Mouse (Mus musculus): Measurements from ENCODE around the gene Myo1b. TPM values are rescaled to one million over a fixed set of nuclear protein-coding genes. Genes with fewer than 3 reads are reported as not detected.

Myo1b gene
- total RNA-seq, 4 experiments from 2014 or later = 4.5 to 11.0 (median 6.0) TPM

DNA sequence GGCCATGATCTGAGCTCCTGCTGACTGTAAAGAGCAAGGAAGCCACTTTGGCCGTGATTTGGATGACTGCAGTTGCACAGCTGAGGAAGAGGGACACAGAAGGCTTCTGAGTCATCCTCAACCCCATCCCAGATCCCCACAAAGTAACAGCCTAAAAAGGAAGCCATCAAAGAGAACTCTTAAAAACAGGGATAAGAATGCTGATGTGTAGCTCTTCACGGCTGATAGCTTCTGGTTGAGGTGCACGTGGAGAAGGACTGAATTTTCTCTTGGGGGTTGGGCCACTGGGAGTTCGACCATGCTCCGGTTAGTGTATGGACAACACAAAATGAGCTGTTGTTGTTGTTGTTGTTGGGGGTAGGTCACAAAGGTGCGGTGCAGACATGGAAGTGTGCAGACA is 181.2 kb downstream of the Myo1b start:
- no peak for DNase-seq (ENCODE audit: low spot score in 2 of 2)

DNA sequence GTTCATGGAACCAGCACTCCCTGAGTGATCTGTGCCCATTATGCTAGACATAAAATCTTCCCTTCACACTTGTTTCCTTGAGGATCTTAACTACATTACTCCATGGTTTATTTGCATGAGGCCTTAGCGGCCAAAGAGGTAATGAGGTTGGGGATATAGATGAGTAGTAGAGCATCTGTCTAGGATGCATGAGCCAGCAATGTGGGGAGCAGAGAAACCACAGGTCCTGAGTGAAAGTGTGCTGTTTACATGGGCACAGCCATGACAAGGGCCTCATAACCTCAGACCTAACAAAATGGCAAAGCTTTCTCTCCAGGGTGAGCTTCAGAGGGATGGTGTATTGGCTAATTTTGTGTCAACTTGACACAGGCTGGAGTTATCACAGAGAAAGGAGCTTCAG is 186.5 kb downstream of the Myo1b start:
- no peak for DNase-seq (ENCODE audit: low spot score in 2 of 2)

DNA sequence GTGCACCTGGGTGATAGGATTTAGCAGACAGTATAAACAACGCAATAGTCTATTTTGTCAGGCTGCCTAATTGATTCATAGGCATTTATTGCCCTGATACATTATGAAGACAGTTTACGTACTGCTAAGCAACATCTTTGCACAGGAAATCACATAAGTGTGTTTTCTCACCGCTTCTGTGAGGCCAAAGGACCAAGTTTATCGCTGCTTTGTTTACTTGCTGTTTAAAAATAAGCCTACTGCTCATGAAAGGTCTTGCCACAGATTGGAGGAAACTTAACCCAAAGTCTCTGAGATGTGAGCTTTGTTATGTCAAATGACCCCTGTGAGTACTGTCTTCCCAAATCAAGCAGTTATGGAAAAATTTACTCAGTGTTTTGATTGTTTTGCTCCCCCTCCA is 187.1 kb downstream of the Myo1b start:
- no peak for DNase-seq (ENCODE audit: low spot score in 2 of 2)

DNA sequence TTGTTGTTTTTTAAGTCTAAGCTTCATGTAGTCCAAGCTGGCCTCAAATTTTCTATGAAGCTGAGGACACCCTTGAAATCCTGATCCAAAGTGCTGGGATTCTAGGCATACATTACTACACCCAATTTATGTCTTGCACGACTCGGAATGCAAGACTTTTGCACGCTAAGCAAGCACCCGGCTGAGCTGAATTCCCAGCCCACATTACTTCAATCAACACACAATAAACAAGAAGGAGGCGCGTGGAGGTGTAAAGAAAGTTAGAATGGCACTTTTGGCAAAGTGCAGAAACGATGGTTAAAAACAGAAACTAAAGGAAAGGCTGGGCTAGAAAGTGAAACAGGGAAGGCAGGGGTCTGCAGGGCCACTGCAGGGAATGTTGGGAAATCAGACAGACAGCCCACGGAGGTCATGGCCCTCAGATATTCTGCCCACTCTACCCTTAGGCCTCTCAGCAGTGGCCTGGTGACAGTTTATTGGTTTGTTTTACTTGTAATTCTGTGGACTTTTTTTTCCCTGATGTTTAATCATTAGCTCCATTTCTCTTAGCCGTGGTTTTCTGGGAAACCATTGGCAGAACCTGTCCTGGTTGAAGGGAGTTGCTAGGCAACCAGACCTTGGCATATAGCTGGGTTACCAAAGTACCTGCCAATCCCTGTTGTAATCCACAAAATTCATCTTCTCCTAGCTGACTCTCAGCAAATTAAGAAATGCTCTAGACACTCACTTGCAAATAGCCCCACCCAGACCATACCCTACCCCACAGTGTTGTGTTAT is 195.8 kb downstream of the Myo1b start:
- no peak for DNase-seq (ENCODE audit: low spot score in 2 of 2)

DNA sequence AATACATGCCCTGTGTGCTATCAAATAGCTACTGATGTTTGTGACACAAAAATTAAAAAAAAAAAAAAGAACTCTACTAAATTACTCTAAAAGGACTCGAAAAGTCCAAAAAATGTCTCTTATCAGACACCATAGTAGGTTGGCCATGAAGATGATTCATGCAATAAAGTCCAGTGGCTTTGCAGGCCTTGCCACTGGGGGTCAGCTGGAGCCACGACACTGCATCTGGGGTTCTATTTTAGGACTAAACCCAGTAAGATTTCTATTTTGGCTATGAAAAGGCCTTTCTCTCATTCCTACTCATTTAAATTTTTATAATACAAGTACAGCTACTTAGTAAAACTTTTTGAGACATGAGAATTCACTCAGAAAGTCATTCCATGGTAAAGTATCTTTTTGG is 205.0 kb downstream of the Myo1b start:
- no peak for DNase-seq (ENCODE audit: low spot score in 2 of 2)

DNA sequence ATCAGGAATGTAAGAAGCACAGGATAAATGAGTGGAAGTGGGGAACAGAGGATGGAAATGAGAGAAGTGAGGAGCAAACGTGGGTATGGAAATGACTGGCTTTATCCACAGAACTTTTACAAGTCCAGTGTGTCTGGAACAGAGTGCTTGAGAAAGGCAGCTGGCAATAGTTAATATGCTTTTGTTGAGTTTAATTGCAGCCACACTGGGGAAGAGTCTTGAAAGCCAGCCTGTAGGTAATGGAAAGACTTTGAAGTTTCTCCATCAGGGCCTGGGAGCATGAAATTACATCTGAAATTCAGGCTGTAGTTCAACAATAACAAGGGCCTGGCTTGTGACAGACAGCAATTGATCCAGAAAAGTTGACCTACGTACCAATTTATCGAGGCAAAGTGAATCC is 209.8 kb downstream of the Myo1b start:
- no peak for DNase-seq (ENCODE audit: low spot score in 2 of 2)

DNA sequence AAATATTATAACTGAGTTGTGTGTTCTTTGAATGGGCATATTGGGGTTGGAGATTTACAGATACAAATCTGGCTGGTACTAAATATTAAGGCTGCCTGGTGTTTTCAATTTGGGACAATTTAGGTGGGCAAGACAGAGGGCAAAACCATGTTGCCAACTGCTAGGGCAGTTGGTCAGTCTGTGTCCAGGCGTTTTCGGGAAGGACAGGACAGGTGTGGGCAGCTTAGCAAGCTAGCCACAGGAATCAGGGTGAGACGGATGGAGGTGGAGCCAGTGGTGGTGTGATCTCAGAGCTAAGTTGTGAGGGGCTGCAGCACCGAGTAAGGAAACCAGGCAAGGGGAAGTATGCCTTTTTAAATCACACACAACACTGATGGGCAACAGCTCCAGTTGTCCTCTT is 211.3 kb downstream of the Myo1b start:
- no peak for DNase-seq (ENCODE audit: low spot score in 2 of 2)

Other genes starting within 250 kb of the Myo1b start
- not detected for gene Stat4, start 71.1 kb upstream of the Myo1b start, total RNA-seq (2022)
- gene Stat1, start 203.4 kb upstream of the Myo1b start, total RNA-seq (2022) = 10 to 100 TPM; 10.5 to 13.0 (median 11.3) TPM

All from gastrocnemius, adult 8-10 months (tissue).